Mouse (Mus musculus) brain, embryonic 14.5 days (tissue): ENCODE measurements at regions not wholly inside any gene's neighbourhood (a gene's known extent, or its start where the extent isn't known, plus 50 kb on each side); places are given as distances from the start of the nearest gene placed in this dataset.

Experiments
- CTCF ChIP-seq: fragments of 200-500 bp; IDR thresholded peaks from 2 replicates; pipeline ENCODE4 v1.5.1; 2012; ENCODE audit warnings: inconsistent platforms, mild to moderate bottlenecking, moderate library complexity, borderline replicate concordance; ENCODE audit not compliant: insufficient read depth, insufficient read length; ENCODE audit errors: extremely low read depth
- POLR2A ChIP-seq: fragments of 200-500 bp; IDR thresholded peaks from 2 replicates; pipeline ENCODE4 v1.6.1; 2012; ENCODE audit warnings: mild to moderate bottlenecking, inconsistent platforms, borderline replicate concordance; ENCODE audit not compliant: poor library complexity, insufficient read depth, insufficient read length, severe bottlenecking; ENCODE audit errors: extremely low read depth

DNA sequence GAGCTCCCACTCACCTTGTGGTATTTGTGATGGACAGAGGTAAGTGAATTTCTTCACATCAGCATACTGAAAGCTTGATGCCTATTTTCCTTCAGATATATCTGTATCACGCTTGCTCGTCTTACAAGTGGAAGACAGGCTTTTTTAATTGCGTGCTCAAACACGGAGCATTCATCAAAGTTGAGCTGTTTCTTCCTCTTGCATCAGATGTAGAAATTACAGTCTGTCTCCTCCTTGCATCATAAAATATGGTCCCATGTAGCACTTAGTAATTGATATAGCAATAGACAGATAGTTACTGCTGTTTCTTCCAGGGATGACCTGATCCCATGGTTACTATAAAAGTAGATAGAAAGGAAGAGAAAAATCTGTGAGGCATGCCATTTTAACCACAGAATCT is 97.5 kb upstream of the Pard3b start:
- TF ChIP-seq CTCF (no peak), POLR2A (no peak)
